Mouse (Mus musculus): Measurements from ENCODE around the gene Epsti1. TPM values are rescaled to one million over a fixed set of nuclear protein-coding genes. Genes with fewer than 3 reads are reported as not detected.

Epsti1 gene
- polyA plus RNA-seq, 1 experiment from 2014 or later, result 0.14 TPM

DNA sequence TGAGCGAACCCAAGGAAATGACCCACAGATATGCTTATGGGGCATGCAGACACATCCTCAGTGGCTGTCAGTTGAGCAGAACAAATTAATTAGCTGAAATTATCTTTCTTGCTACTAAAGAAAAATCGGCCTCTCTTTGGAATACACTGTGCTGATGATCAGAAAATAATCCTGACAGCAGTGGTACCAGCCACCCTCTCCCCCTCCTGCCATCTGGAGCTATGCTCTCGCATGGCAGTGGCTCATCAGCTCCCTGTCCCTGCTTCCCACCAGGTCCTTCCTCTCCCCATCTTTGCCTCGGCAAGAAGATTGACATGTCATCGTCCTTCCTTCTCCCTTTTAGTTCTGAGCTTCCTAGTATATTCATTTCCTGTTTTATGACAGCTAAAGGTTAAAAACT lies 77.5 kb downstream of the Epsti1 start:
- Histone ChIP-seq H3K4me3 (no peak overlapping the region), H3K36me3 (no peaks in the 10 kb centered on the region), H3K27ac (no peak overlapping the region), H3K27me3 (ENCODE audit: insufficient read depth, poor library complexity, severe bottlenecking) (no peaks in the 10 kb centered on the region), H3K9me3 (no peaks in the 10 kb centered on the region), H3K4me1 (no peaks in the 10 kb centered on the region)
- WGBS, result 73% methylated on average over 5 of the region's 5 CpGs
- DNase-seq (ENCODE audit: low spot score), result no peak

DNA sequence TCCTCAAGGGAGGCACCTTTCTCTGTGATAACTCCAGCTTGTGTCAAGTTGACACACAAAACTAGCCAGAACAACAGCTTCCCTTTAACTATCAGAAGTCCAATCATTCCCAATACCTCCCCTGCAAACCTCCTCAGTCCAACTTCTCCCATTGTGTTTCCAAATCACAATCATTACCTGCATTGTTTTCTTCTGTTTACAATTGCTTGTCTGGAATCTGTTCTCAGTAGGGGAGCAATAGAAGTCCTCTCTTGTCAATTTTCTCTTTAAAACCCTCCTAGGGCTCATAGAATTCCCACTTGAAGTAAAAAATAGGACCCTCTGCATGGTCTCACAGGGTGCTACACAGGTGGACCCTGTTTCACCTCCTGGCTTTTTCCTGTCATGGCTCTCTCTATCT lies 93.7 kb downstream of the Epsti1 start:
- H3K27ac ChIP-seq, result no peak overlapping the region
- no peaks in the 10 kb centered on the region for H3K4me1 ChIP-seq
- H3K4me3 ChIP-seq, result no peak overlapping the region
- no peak for DNase-seq (ENCODE audit: low spot score)
- no peaks in the 10 kb centered on the region for H3K9me3 ChIP-seq
- H3K27me3 ChIP-seq (ENCODE audit: insufficient read depth, poor library complexity, severe bottlenecking), result no peaks in the 10 kb centered on the region
- H3K36me3 ChIP-seq, result no peaks in the 10 kb centered on the region

DNA sequence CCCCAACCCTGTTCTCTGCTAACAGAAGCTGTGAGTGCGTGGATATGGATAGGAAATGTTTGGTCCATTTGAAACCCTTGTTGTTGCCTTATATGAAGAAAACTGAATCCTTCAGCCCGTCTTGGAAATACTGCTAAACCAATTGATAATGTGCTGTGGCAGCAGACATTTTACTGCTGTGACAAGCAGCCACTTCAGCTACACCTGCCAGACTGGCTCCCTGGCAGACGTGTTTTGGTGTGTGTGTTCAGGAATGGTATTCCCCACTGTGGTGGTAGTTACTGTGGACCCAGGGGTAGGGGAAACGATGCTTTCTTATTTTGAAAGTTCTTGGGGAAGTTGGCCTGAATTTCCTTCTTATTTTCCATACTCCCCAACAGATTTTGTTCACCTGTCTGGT lies 100.4 kb downstream of the Epsti1 start:
- no peak overlapping the region for H3K4me3 ChIP-seq
- no peaks in the 10 kb centered on the region for H3K27me3 ChIP-seq (ENCODE audit: insufficient read depth, poor library complexity, severe bottlenecking)
- no peak for DNase-seq (ENCODE audit: low spot score)
- no peak overlapping the region for H3K27ac ChIP-seq
- H3K9me3 ChIP-seq, result no peaks in the 10 kb centered on the region
- H3K4me1 ChIP-seq, result no peaks in the 10 kb centered on the region
- H3K36me3 ChIP-seq, result no peaks in the 10 kb centered on the region
- 75% methylated on average over 4 of the region's 4 CpGs for WGBS

DNA sequence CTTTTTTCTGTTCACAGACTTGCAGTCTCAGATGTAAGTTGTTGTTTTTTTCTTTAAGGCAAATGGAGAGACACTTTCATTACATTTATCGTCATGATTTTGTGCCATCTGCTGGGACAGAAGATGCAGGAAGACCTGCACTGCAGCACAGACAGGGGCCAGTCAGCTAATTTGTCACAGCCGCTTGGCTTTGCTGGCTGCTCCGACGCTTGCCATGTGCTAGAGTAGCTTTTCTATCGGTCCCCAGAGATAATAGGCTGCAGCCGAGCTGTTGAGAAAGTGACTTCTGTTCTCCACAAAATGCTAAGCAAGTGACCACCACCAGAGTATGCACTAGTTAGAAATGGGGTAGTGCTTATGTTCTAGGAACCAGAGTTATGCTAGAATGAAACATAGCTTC lies 104.0 kb downstream of the Epsti1 start:
- no peak for DNase-seq (ENCODE audit: low spot score)
- H3K27ac ChIP-seq, result no peak overlapping the region
- H3K27me3 ChIP-seq (ENCODE audit: insufficient read depth, poor library complexity, severe bottlenecking), result 0 out of 2 replicates have a peak, but pooled peaks cover 5% of the 10 kb centered on the region
- H3K4me3 ChIP-seq, result no peak overlapping the region
- 26% methylated on average over 6 of the region's 6 CpGs for WGBS
- no peaks in the 10 kb centered on the region for H3K36me3 ChIP-seq
- 0 out of 2 replicates have a peak, but pooled peaks cover 5% of the 10 kb centered on the region for H3K4me1 ChIP-seq
- no peaks in the 10 kb centered on the region for H3K9me3 ChIP-seq

DNA sequence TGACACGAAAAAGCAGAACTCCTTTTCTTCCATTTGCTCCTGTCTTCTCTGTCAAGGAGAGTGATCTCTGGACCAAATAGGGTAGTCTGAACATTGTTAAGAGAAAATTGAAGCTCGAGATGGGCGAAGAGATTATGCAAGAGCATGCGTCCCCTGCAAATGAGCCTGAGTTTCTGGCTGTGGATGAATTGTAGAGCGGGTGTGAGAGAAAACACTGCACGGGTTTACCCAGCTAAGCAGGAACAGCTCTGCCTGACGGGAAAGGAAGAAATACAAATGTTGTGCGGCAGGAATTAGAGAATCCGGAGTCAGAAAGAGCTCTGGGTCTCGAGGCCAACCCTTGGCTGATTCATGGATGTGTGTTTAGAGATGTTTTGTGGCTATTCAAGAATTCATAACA lies 107.8 kb downstream of the Epsti1 start:
- 60% methylated on average over 10 of the region's 10 CpGs for WGBS
- no peaks in the 10 kb centered on the region for H3K9me3 ChIP-seq
- no peak for DNase-seq (ENCODE audit: low spot score)
- H3K4me3 ChIP-seq, result no peak overlapping the region
- 0 out of 2 replicates have a peak, but pooled peaks cover 5% of the 10 kb centered on the region for H3K4me1 ChIP-seq
- no peak overlapping the region for H3K27ac ChIP-seq
- H3K27me3 ChIP-seq (ENCODE audit: insufficient read depth, poor library complexity, severe bottlenecking), result 0 out of 2 replicates have a peak, but pooled peaks cover 5% of the 10 kb centered on the region
- no peaks in the 10 kb centered on the region for H3K36me3 ChIP-seq

DNA sequence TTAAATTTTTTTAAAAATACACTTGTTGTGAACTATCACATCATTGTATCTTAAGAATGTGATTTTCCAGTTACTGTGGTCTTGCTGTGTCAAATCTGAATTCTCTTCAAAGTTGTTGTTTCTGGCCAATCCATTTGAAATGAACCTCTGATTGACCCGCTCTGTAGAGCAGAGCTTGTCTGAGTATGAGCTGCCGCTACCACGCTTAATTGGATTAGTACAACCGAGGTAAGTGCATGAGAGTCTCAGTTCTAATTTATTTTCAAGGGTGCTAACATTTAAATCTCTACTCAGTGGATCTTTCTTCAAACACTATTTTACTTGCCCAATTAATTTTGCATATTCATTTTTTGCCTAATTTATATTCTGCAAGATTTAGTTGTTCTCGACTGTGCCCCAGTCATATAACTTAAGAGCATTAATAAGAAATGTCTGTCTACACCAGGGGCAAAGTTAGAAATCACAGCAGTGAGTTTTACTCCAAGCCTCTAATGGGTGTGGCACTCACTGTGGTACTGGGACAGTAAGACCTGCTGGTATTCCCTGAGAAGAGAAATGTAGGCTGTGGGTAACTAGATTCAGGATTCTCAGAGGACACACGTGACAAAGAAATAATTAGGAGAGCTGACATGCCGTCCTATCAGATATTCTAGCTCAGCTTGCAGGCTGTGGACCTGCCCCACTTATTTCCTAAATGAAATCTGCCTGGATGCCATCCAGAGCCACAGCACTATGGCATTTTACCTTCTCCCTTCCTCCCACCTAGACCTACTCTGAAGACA lies 111.7 kb downstream of the Epsti1 start:
- Histone ChIP-seq H3K4me3 (no peak overlapping the region), H3K27me3 (ENCODE audit: insufficient read depth, poor library complexity, severe bottlenecking) (0 out of 2 replicates have a peak, but pooled peaks cover 5% of the 10 kb centered on the region), H3K36me3 (no peaks in the 10 kb centered on the region), H3K4me1 (0 out of 2 replicates have a peak, but pooled peaks cover 5% of the 10 kb centered on the region), H3K9me3 (no peaks in the 10 kb centered on the region), H3K27ac (no peak overlapping the region)
- DNase-seq (ENCODE audit: low spot score), result no peak
- WGBS, result 76% methylated on average over 7 of the region's 7 CpGs

DNA sequence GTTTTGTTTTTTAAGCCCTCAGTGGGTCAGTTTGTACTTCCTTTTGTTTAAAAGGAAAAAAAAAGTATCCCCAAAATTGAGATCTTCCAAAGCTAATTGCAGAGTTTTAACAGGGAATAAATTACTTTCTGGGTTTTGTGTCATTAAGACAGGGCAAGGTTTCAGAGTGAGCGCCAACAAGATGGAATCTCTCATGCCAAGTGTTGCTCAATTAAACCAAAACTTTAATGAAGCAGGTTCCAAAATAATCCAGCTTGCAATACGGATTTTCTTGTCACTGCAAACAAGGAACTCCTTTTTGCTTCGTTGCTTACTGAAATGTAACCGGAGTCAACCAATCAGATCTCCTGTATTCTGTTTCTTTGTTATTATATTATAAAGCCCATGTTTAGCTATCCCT lies 112.4 kb downstream of the Epsti1 start:
- H3K36me3 ChIP-seq, result no peaks in the 10 kb centered on the region
- WGBS, result 73% methylated on average over 4 of the region's 4 CpGs
- no peaks in the 10 kb centered on the region for H3K9me3 ChIP-seq

DNA sequence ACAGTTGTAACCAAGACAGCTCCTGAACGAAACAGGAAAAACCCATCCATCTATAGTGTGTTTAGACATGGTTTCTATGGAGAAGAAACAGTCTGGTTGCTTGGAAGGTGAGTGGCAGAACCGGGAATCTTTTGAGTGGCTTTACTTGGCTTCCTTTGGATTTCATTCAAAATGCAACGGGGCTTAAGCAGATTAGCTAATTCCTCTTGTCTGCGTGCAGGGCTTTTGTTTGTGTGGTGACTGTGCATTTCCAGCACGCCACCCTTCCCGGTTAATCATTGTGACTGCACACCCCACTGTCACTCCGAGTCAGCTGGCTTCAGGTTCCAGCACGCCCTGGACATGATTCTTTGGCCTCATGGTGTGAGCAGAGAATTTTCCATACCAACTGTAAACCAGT lies 115.9 kb downstream of the Epsti1 start:
- Histone ChIP-seq H3K9me3 (no peaks in the 10 kb centered on the region), H3K4me3 (no peak overlapping the region), H3K4me1 (no peaks in the 10 kb centered on the region), H3K27me3 (ENCODE audit: insufficient read depth, poor library complexity, severe bottlenecking) (no peaks in the 10 kb centered on the region), H3K27ac (no peak overlapping the region), H3K36me3 (no peaks in the 10 kb centered on the region)
- WGBS, result 67% methylated on average over 8 of the region's 8 CpGs
- DNase-seq (ENCODE audit: low spot score), result no peak

More for the DNA sequence above, 112.4 kb downstream of the Epsti1 start:
- Histone ChIP-seq H3K4me3 (no peak overlapping the region), H3K27ac (no peak overlapping the region), H3K27me3 (ENCODE audit: insufficient read depth, poor library complexity, severe bottlenecking) (0 out of 2 replicates have a peak, but pooled peaks cover under 1% of the 10 kb centered on the region), H3K4me1 (0 out of 2 replicates have a peak, but pooled peaks cover 2% of the 10 kb centered on the region)
- no peak for DNase-seq (ENCODE audit: low spot score)

DNA sequence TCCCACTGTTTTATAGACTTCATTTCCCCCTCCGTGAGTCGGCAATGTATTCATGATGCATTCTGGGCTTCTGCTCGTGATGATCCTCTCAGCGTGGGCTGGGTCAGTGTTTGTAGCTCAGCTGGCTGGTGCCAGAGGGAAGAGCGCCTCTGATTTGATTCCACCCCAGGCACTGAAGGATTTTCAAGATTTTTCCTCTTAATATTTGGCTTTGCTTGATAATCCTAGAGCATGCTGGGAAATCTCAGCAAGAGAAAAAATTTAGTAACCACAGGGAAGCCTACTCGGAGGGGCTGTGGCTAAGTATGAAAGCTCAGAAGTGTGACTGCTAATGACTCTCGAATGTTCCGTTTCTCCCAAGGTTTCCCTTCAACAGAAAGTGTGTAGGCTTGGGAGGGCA lies 134.8 kb downstream of the Epsti1 start:
- no peak overlapping the region for H3K4me3 ChIP-seq
- DNase-seq (ENCODE audit: low spot score), result no peak
- H3K27me3 ChIP-seq (ENCODE audit: insufficient read depth, poor library complexity, severe bottlenecking), result no peaks in the 10 kb centered on the region
- WGBS, result 80% methylated on average over 8 of the region's 8 CpGs
- no peaks in the 10 kb centered on the region for H3K9me3 ChIP-seq
- no peaks in the 10 kb centered on the region for H3K36me3 ChIP-seq
- no peak overlapping the region for H3K27ac ChIP-seq
- H3K4me1 ChIP-seq, result no peaks in the 10 kb centered on the region

DNA sequence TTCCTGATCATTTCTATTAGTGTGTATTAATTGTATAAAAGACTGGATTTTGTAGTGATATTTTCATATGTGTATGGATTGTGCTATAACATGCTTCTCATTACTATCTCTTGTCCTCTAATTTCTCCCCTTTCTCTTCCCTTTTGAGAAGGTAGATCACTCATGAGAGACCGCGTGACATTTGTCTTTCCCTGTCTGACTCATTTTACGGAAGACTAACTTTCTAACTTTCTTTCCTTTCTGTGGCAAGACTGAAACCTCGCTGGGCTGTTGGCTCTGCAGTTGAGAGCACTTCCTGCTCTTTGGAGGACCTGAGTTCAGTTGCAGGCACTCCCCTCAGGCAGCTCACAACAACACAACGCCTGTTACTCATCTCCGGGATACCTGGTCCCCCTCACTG lies 136.6 kb downstream of the Epsti1 start:
- 78% methylated on average over 6 of the region's 6 CpGs for WGBS
- Histone ChIP-seq H3K4me3 (no peak overlapping the region), H3K4me1 (no peaks in the 10 kb centered on the region), H3K27ac (no peak overlapping the region), H3K9me3 (no peaks in the 10 kb centered on the region), H3K27me3 (ENCODE audit: insufficient read depth, poor library complexity, severe bottlenecking) (no peaks in the 10 kb centered on the region), H3K36me3 (no peaks in the 10 kb centered on the region)
- no peak for DNase-seq (ENCODE audit: low spot score)

DNA sequence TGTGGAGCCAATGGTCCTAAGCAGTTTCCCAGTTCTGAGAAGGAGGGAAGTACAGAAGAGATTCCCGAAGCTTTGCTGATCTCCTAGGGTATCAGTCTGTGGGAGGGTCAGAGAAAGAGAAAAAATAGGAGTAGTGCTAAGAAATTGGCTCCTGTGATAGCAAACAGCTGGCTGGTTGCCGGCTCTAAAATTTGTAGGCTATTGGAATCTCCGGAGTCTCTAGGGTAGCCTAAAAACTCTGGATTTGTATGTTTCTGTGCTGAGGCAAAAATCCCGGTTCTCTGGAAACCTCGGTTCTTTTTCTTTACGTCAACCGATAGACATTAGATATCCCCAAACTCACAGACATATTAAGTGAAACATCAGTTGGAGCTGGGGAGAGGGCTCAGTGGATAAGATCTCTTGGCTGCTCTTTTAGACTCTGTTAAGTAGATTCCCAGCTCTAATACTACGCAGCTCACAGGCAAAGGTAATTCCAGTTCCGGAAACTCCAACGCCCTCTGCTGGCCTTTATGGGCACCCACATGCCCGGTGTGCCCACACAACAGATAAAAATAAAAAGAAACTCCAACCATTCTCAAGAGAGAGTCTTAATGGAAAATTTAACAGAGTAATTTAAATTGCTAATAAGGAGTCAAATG lies 138.0 kb downstream of the Epsti1 start:
- H3K27me3 ChIP-seq (ENCODE audit: insufficient read depth, poor library complexity, severe bottlenecking), result no peaks in the 10 kb centered on the region
- H3K4me1 ChIP-seq, result no peaks in the 10 kb centered on the region
- no peak for DNase-seq (ENCODE audit: low spot score)
- H3K27ac ChIP-seq, result no peak overlapping the region
- H3K9me3 ChIP-seq, result no peaks in the 10 kb centered on the region
- WGBS, result 74% methylated on average over 11 of the region's 11 CpGs
- no peaks in the 10 kb centered on the region for H3K36me3 ChIP-seq
- no peak overlapping the region for H3K4me3 ChIP-seq

DNA sequence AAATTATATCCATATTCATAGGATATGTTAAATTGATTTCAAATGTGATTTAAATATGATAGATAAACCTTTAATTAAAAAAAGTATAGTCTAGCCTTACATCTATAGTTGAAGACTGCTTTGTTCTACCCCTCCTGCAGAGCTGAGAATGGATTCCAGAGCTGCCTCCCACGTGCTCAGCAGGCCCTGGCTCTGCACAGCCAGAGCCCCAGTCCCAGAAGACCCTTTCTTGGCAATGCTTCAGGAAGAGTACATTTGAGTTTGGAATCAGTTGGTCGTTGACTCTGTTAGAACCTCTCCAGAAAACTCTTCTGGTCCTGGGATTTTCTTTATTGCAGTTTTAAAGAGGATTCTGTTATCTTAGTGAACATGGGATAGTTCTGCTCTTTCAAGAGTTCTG lies 139.0 kb downstream of the Epsti1 start:
- Histone ChIP-seq H3K9me3 (no peaks in the 10 kb centered on the region), H3K4me1 (no peaks in the 10 kb centered on the region), H3K27ac (no peak overlapping the region), H3K4me3 (no peak overlapping the region), H3K27me3 (ENCODE audit: insufficient read depth, poor library complexity, severe bottlenecking) (no peaks in the 10 kb centered on the region), H3K36me3 (no peaks in the 10 kb centered on the region)
- WGBS, result 28% methylated on average over 2 of the region's 2 CpGs
- no peak for DNase-seq (ENCODE audit: low spot score)

DNA sequence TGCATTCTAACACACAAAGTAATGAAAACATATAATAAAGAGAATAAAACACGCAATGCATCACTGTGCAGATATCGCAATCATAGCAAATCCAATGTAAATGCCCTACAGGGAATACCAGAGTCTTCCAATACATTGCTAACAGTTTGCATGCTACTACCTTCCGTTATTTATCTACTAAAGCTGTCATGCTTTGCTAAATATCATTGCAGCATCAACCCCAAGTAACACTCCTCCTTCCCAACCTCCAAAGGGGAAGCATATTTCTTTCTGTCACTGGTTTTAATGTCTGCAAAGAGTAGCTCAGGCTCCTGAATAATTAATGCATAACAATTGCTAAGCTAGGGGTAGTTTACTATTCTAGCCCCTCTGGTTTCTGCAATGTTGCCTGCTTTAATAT lies 144.2 kb downstream of the Epsti1 start:
- no peak for DNase-seq (ENCODE audit: low spot score)
- Histone ChIP-seq H3K27ac (no peak overlapping the region), H3K36me3 (no peaks in the 10 kb centered on the region), H3K9me3 (no peaks in the 10 kb centered on the region), H3K4me1 (no peaks in the 10 kb centered on the region), H3K27me3 (ENCODE audit: insufficient read depth, poor library complexity, severe bottlenecking) (no peaks in the 10 kb centered on the region), H3K4me3 (no peak overlapping the region)
- WGBS, result 91% methylated on average over 3 of the region's 3 CpGs

Measured in heart, embryonic 10.5 days (tissue).